25 mouse cellular contexts compared by ENCODE assay signal in genomic region chr10:33857421-33857820, GRCm38 (mm10). TPM values are rescaled to one million over a fixed set of nuclear protein-coding genes. Genes with fewer than 3 reads are reported as not detected.
"Had no signal": no experiment of that assay in that cellular context is flagged by ENCODE, and none has a peak within 500 bp of the region (broad histone marks: within the 10 kb centered on the region; RNA-seq: fewer than 3 reads in every experiment).

TSS of gene Sult3a1 (plus strand) at chr10:33857721.

- DNase-seq: retina, postnatal 1 day; right cerebral cortex, adult 18-20 months; right cerebral cortex, postnatal 14 days; right cerebral cortex, postnatal 25 days; right cerebral cortex, postnatal 4 days; spleen, adult 18-20 months; thymus, adult 18-20 months; thymus, adult 2 months; thymus, postnatal 14 days; thymus, postnatal 25 days; thymus, postnatal 36 days; thymus, postnatal 4 days had no signal

- H3K9me3 ChIP-seq: neural tube, embryonic 13.5 days; neural tube, embryonic 15.5 days; stomach, embryonic 15.5 days had no signal

- H3K27me3 ChIP-seq: neural tube, embryonic 13.5 days; neural tube, embryonic 15.5 days; stomach, embryonic 15.5 days had no signal

- H3K36me3 ChIP-seq: neural tube, embryonic 13.5 days; neural tube, embryonic 15.5 days; stomach, embryonic 15.5 days had no signal

- H3K4me1 ChIP-seq: neural tube, embryonic 13.5 days; neural tube, embryonic 15.5 days; stomach, embryonic 15.5 days had no signal

- H3K4me3 ChIP-seq: neural tube, embryonic 13.5 days; neural tube, embryonic 15.5 days; stomach, embryonic 15.5 days had no signal

- H3K4me2 ChIP-seq: neural tube, embryonic 13.5 days; neural tube, embryonic 15.5 days; stomach, embryonic 15.5 days had no signal

- H3K9ac ChIP-seq: neural tube, embryonic 13.5 days; neural tube, embryonic 15.5 days; stomach, embryonic 15.5 days had no signal

- H3K27ac ChIP-seq: neural tube, embryonic 13.5 days; neural tube, embryonic 15.5 days; stomach, embryonic 15.5 days; stomach, postnatal 0 days had no signal

RNA-seq across cellular contexts. Expression of gene Sult3a1, which starts in this region (rescaled TPM):
- total RNA-seq: neutrophil, adult 5-6 weeks had no signal
- polyA plus RNA-seq: neural tube, embryonic 13.5 days; neural tube, embryonic 14.5 days; neural tube, embryonic 15.5 days; small intestine, adult 2 months; spleen, adult 2 months; stomach, embryonic 14.5 days; stomach, embryonic 15.5 days; stomach, embryonic 16.5 days; stomach, postnatal 0 days; testis, adult 2 months; thymus, adult 2 months; thymus, postnatal 0 days; urinary bladder, adult 2 months had no signal
